Mouse (Mus musculus) thymus, postnatal 10 days (tissue): Measurements from ENCODE around the gene Vmn1r195.
"Not testable (repeated sequence)": the region's sequence is repeated elsewhere in the genome, so short reads cannot be mapped to it uniquely, and the experiment has no call there.

ENCODE experiments used
- DNase-seq, 2 experiments: peaks; one replicate each; pipeline ENCODE4 v3.0.0; 2021; ENCODE audit warnings: low spot score in 2 of 2

The Vmn1r195 gene

DNA sequence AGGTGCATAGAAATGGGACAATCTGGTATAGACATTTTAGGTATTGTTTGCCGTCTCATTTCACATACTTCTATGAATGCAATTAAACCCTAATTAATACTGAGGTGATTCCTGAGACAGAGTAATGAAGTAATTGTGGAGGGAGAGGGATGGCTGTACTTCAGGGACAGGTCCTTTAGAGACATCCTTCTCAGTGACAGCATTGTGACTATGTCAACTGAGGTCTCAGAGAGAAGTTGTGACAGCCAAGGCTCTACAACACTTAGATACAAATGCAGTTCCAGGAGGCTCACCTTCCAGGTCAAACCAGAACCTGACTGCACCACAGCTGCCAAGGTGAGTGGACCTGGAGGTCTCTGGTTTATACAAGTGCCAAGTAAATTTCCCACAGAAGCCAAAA lies at the start of gene Vmn1r195:
TSS of gene Vmn1r195 (plus strand) at position 301 of the 400 bp plus-strand sequence.
- not testable (repeated sequence) for DNase-seq

DNA sequence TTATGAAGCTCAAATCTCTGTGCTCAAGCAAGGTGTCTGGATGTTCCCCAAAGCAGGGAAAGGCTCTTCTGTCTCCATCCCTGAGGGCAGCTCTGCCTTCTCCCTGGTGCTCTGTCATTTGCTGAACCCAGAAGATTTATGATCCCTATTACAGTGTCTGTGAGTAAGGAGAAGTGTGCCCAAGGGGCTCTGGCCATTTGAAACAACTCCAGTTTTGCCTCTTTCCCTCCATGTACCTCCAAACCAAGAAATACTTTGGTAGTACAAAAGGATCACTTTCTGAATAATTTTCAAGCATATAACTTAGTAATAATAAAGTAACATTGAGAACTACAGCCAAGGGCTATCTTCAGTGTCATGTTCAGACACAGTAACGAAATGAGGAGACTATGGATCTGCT lies 47.3 kb upstream of the Vmn1r195 start, which contains the start of gene Vmn1r193:
TSS of gene Vmn1r193 (minus strand) at position 101 of the 400 bp plus-strand sequence.
- not testable (repeated sequence) for DNase-seq

DNA sequence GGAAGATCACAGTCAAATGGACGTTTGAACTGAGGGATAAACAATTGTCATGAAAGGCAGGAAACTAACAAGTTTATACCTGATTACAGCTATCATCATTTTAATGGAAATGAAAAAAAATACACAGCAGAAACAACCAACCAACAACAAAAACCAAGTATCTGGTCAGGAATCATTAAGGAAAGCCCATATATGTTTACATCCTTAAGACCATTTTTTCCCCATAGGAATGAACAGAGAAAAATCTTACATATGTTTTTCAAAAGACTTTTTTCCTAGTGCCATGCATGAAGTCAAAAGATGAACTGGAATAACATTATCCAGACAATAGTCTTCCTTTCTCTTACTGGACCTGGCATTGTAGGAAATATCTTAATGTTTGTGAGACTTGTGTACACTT lies 26.4 kb upstream of the Vmn1r195 start, which contains the start of gene Vmn1r194:
TSS of gene Vmn1r194 (plus strand) at position 301 of the 400 bp plus-strand sequence.
- no peak for DNase-seq

DNA sequence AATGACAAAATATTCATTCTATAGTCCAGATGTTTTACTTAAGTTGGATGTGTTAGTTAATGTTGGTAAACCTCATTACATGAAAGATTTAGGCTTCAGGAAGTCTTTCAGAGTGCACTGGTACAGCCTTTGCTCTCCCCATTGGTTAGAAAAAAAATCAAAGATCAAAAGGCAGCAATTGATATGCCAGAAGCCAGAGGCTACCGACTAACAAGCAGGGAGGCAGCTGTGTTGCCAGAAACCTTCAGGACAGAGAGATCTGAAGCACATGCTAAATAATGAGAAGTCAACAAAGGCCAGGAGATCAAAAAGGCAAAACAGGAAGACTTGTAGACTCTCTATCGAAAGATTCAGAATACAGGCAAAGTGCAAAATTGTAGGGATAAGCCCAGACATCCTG lies 1.4 kb downstream of the Vmn1r195 start:
- no peak for DNase-seq

DNA sequence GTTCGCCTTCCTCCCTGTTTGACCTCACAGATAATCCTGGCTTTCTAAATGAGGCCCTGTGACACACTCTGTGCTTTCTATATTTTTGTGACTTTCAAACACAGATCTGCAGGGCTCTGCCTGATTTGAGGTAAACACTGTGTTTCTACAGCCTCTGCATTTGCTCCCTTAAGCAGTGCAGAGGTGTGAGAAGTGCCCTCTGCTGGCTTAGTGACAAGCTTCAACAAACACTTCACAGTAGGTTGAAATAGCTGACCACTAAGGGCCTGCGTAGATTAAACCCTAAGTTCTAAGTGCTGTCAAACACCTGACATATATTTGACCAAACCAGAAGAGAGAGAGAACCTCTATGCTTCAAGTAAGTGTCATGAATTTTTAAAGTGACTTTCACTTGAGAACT lies 14.3 kb downstream of the Vmn1r195 start:
- no peak for DNase-seq

DNA sequence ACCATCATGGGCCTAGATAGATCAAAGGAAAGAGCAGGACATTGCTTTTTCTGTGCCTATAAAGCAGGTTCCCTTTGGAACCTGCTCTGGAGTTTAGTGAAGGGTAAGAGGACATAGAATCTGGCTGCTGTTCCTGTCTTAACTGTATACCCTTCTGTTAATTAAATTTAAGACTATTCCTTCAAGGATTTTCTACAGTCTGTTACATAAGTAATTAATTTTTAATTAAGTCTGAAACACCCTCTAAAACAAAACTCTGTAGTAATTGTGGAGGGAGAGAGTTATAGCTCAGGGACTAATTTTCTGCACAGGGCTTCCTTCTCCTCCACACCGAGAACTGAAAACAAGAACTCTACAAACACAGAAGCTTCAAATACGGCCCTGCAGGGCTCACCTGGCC lies 19.3 kb downstream of the Vmn1r195 start, which contains the start of gene Vmn1r196:
TSS of gene Vmn1r196 (plus strand) at position 301 of the 400 bp plus-strand sequence.
- no peak for DNase-seq

DNA sequence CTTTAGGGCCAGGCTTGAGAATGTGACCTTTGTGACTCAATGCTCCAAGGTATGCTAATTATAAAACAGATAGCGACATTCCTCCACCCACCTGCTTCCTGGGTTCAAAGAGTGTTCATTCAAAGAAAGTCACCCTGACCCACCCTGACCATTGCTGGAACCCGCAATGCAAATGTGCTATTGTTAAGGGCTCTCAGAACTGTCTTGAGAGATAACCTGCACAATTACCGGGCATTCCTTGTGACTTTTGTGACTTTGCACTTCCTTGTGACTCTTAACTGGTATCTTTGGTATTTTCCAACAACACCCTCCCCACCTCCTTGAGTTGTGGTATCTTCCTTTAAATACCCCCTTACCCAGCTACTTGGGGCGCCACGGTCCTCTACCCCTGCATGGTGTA lies 37.8 kb downstream of the Vmn1r195 start:
- not testable (repeated sequence) for DNase-seq

DNA sequence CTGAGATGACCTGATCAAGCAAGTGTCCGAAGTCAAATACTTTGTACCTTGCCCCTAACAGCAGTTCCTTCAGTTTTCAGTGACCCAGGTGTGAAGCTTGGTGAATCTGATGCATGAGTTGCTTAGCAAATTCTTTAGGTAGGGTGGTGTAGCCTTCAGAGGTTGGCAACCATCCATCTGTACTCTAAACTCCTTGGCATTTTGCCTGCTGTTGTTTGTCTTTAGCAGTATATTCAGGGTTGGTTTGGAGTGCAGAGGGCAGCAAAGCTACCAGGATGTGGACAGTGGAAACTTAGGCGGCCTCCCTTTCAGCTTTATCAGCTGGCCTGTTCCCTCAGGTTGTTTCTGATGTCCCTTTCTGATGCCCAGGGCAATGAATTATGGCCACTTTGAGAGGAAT lies 45.0 kb downstream of the Vmn1r195 start:
- DNase-seq = no peak

DNA sequence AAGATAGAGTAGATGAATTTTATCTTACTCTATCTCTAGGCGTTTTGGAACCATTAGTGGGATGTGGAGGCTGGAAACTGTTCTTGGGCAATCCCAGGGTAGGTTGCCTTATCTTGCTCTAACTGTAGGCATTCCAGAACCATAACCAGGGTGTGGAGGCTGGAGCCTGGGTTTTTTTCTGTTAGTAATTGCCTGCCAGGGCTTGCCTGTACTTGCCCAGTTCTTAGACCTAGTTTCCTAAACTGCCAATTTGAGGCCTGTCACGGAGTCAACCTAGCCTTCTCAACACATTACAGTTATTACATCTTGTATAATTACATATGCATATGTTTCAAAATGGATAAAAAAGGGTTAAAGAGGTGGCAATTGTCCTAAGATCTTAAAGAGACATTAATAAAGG lies 47.0 kb downstream of the Vmn1r195 start:
- no peak for DNase-seq

DNA sequence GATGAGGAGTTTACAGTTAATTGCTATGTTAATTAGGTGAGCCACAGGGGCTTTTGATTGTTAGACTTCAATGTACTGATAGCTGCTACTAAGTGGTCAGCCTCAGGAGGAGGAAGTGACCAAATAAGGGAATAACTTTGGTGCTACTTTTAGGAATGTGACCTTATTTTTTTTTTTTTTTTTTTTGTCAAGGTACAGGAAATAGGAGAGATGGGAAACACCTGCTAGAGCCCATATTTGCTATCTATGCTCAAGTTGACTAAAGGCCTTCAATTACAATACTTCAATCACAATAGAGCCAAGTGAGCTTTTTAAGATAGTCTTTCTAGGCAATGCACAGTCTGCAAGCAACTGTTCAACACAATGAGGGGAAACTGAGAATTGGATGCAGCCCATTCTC lies 49.8 kb downstream of the Vmn1r195 start:
- no peak for DNase-seq

DNA sequence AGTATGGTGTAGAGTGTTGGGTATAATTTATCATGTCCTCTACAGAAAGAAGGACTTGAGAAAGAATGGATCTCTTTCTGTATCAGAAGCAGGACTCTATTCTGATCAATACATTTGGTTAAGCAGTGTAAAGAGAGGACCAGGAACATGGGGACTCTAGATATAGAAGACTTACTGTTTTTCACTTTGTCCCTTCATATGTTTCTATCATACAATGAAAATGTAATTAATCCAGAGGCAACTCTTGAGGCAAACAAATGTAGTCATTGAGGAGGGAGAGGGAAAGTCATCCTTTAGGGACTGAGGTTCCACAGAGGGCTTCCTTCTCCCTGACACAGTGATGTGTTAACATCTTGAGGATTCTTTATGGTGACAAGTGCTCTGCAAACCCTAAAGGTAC lies 54.0 kb downstream of the Vmn1r195 start, which contains the start of gene Vmn1r197:
TSS of gene Vmn1r197 (plus strand) at position 301 of the 400 bp plus-strand sequence.
- no peak for DNase-seq
